Mouse (Mus musculus): Measurements from ENCODE around the gene Pde6b. TPM values are rescaled to one million over a fixed set of nuclear protein-coding genes. Genes with fewer than 3 reads are reported as not detected.

Gene Pde6b
- total and polyA plus RNA-seq, 2 experiments: not detected

DNA sequence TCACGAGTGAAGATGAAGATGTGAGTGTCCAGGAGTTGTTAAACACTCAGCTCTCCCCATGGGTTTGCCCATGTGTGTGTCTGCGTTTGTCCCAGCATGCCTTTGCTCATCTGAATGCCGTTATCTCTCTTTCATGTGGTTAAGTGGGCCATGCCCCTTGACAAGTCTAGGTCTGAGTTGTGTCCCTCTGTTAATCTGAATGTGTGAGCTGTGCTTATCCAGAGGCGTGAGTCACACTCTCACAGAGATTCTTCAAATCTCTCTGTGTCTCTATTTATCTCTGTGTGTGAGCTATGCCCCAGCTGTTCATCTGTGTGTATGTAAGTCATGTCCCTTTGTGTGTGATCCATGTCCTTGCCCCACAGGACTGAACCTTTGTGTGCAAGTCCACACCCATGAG lies 15.3 kb downstream of the Pde6b start:
- Histone ChIP-seq H3K27ac (replicated peaks; ENCODE audit: insufficient read depth, low read depth, low read length) (no peak overlapping the region), H3K4me3 (ENCODE audit: insufficient read depth, low read depth, low read length) (no peak overlapping the region), H3K79me2 (ENCODE audit: control insufficient read depth, insufficient read depth, low read length) (no peaks in the 10 kb centered on the region), H3K27me3 (ENCODE audit: control insufficient read depth, insufficient read depth, low read length) (no peaks in the 10 kb centered on the region), H3K36me3 (ENCODE audit: control insufficient read depth, insufficient read depth, low read length) (no peaks in the 10 kb centered on the region), H3K4me1 (ENCODE audit: control insufficient read depth, insufficient read depth, low read length) (no peaks in the 10 kb centered on the region), H3K9ac (ENCODE audit: low read depth, low read length) (no peak overlapping the region)
- DNase-seq (ENCODE audit: extremely low read depth, low read depth, low spot score): no peak
- no peak for TF ChIP-seq POLR2A (IDR thresholded peaks at IDR 0.05; ENCODE audit: extremely low read depth, insufficient read depth, low read length)
- no peak for TF ChIP-seq CTCF (IDR thresholded peaks at IDR 0.05; ENCODE audit: low read depth, low read length)
- 71% methylated on average over 4 of the region's 4 CpGs for WGBS

DNA sequence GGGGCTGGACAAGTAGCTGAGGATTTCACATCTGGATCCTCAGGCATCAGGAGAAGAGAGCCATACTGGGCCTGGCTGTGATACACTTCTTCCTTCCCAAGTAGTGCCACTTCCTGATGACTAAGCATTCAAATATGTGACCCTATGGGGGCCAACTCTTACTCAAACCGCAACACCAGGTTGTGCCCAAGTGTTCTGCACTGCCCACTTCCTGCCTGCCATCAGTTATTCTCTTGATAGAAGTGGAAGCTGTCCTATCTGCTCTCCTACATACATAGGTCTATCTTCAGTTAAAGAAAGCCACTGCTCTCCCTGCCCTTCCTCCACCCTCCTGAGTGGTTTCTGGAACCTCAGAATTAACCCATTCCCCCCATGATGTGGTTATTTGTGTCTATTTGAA lies 17.3 kb downstream of the Pde6b start:
- TF ChIP-seq POLR2A (IDR thresholded peaks at IDR 0.05; ENCODE audit: extremely low read depth, insufficient read depth, low read length) (no peak), CTCF (IDR thresholded peaks at IDR 0.05; ENCODE audit: low read depth, low read length) (no peak)
- Histone ChIP-seq H3K4me3 (ENCODE audit: insufficient read depth, low read depth, low read length) (no peak overlapping the region), H3K27me3 (ENCODE audit: control insufficient read depth, insufficient read depth, low read length) (no peaks in the 10 kb centered on the region), H3K9ac (ENCODE audit: low read depth, low read length) (no peak overlapping the region), H3K4me1 (ENCODE audit: control insufficient read depth, insufficient read depth, low read length) (no peaks in the 10 kb centered on the region), H3K79me2 (ENCODE audit: control insufficient read depth, insufficient read depth, low read length) (no peaks in the 10 kb centered on the region), H3K36me3 (ENCODE audit: control insufficient read depth, insufficient read depth, low read length) (no peaks in the 10 kb centered on the region), H3K27ac (replicated peaks; ENCODE audit: insufficient read depth, low read depth, low read length) (no peak overlapping the region)
- 59% methylated on average over 1 of the region's 1 CpGs for WGBS
- DNase-seq (ENCODE audit: extremely low read depth, low read depth, low spot score): no peak

DNA sequence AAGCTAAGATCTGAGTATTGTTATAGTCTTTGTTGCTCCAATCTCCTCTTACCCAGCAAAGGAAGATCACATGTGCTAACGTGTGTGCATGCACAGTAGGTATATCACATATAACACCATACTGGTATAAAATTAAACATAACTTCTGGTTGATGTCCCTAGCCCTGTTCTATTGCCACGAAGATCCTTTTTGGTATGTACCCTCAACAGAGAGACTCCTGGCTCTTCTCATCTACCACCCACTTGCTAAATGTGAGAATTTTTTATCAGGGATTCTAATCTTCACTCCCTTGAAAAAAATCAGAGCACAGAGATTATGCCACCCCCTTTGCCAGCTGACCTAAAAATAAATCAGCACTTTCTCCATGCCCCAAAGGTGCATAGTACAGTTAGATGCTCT lies 18.8 kb downstream of the Pde6b start:
- Histone ChIP-seq H3K4me3 (ENCODE audit: insufficient read depth, low read depth, low read length) (no peak overlapping the region), H3K79me2 (ENCODE audit: control insufficient read depth, insufficient read depth, low read length) (no peaks in the 10 kb centered on the region), H3K4me1 (ENCODE audit: control insufficient read depth, insufficient read depth, low read length) (no peaks in the 10 kb centered on the region), H3K9ac (ENCODE audit: low read depth, low read length) (no peak overlapping the region), H3K36me3 (ENCODE audit: control insufficient read depth, insufficient read depth, low read length) (no peaks in the 10 kb centered on the region), H3K27ac (replicated peaks; ENCODE audit: insufficient read depth, low read depth, low read length) (no peak overlapping the region), H3K27me3 (ENCODE audit: control insufficient read depth, insufficient read depth, low read length) (no peaks in the 10 kb centered on the region)
- WGBS: 71% methylated on average over 2 of the region's 2 CpGs
- no peak for DNase-seq (ENCODE audit: extremely low read depth, low read depth, low spot score)
- TF ChIP-seq CTCF (IDR thresholded peaks at IDR 0.05; ENCODE audit: low read depth, low read length) (no peak), POLR2A (IDR thresholded peaks at IDR 0.05; ENCODE audit: extremely low read depth, insufficient read depth, low read length) (no peak)

DNA sequence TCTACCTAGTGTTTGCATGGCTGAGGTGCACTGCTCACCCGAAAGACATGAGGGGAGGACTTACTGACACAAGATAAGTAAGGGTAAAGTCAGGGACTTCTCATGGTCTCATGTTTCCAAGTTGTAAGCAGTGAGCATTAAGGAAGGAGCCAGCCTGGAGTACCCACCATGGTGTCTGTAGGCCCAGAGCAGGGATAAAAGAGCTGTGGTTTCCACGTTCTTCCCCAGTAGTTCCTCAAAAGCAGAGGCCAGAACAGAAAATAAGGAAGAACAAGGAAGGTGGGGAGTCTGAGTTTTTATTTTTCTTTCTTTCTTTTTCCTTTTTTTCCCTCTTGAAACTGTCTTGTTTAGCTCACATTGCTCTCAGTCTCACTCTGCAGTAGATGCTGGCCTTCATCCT lies 26.5 kb downstream of the Pde6b start:
- no peak overlapping the region for H3K4me3 ChIP-seq (ENCODE audit: insufficient read depth, low read depth, low read length)
- TF ChIP-seq POLR2A (IDR thresholded peaks at IDR 0.05; ENCODE audit: extremely low read depth, insufficient read depth, low read length): no peak
- no peak for TF ChIP-seq CTCF (IDR thresholded peaks at IDR 0.05; ENCODE audit: low read depth, low read length)
- DNase-seq (ENCODE audit: extremely low read depth, low read depth, low spot score): no peak
- H3K9ac ChIP-seq (ENCODE audit: low read depth, low read length): no peak overlapping the region
- 81% methylated on average over 2 of the region's 2 CpGs for WGBS
- H3K79me2 ChIP-seq (ENCODE audit: control insufficient read depth, insufficient read depth, low read length): no peaks in the 10 kb centered on the region
- H3K27me3 ChIP-seq (ENCODE audit: control insufficient read depth, insufficient read depth, low read length): no peaks in the 10 kb centered on the region
- H3K36me3 ChIP-seq (ENCODE audit: control insufficient read depth, insufficient read depth, low read length): no peaks in the 10 kb centered on the region
- no peaks in the 10 kb centered on the region for H3K4me1 ChIP-seq (ENCODE audit: control insufficient read depth, insufficient read depth, low read length)
- H3K27ac ChIP-seq (replicated peaks; ENCODE audit: insufficient read depth, low read depth, low read length): no peak overlapping the region

DNA sequence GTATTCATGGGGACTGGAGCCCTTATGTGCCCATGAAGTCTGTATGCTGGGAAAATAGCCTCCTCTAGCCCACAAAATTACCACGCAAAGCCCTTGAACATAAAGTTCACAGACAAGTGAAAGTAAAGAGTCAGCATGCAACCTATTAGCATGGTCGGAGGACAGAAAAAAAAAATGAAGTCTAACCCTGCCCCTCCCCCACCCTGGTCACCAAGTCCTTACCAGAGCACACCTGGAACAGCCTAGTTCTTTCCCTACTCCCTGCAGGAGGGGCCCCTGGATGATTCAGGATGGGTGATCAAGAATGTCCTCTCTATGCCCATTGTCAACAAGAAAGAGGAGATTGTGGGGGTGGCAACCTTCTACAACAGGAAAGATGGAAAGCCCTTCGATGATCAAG lies 34.5 kb downstream of the Pde6b start:
- TF ChIP-seq POLR2A (IDR thresholded peaks at IDR 0.05; ENCODE audit: extremely low read depth, insufficient read depth, low read length) (no peak), CTCF (IDR thresholded peaks at IDR 0.05; ENCODE audit: low read depth, low read length) (no peak)
- WGBS: 81% methylated on average over 3 of the region's 3 CpGs
- no peaks in the 10 kb centered on the region for H3K36me3 ChIP-seq (ENCODE audit: control insufficient read depth, insufficient read depth, low read length)
- no peak for DNase-seq (ENCODE audit: extremely low read depth, low read depth, low spot score)
- no peaks in the 10 kb centered on the region for H3K27me3 ChIP-seq (ENCODE audit: control insufficient read depth, insufficient read depth, low read length)
- peaks cover 6% of the 10 kb centered on the region for H3K4me1 ChIP-seq (ENCODE audit: control insufficient read depth, insufficient read depth, low read length)
- no peak overlapping the region for H3K9ac ChIP-seq (ENCODE audit: low read depth, low read length)
- H3K27ac ChIP-seq (replicated peaks; ENCODE audit: insufficient read depth, low read depth, low read length): no peak overlapping the region
- no peak overlapping the region for H3K4me3 ChIP-seq (ENCODE audit: insufficient read depth, low read depth, low read length)
- no peaks in the 10 kb centered on the region for H3K79me2 ChIP-seq (ENCODE audit: control insufficient read depth, insufficient read depth, low read length)

DNA sequence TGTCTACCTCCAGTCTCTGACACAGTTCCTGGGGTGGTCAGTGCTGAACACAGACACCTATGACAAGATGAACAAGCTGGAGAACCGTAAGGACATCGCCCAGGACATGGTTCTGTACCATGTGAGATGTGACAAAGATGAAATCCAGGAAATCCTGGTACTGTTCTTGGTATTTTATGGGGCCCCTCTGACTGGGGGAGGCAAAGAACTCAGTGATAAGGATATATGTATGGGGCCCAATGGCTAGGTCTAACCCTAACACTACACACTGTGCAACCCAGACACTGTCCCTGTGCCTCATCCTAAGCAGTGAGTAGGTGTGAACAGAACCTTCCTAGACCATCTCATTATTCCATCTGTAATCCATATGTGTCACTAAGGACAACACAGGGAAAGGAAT lies 35.2 kb downstream of the Pde6b start:
- no peaks in the 10 kb centered on the region for H3K79me2 ChIP-seq (ENCODE audit: control insufficient read depth, insufficient read depth, low read length)
- TF ChIP-seq POLR2A (IDR thresholded peaks at IDR 0.05; ENCODE audit: extremely low read depth, insufficient read depth, low read length): no peak
- TF ChIP-seq CTCF (IDR thresholded peaks at IDR 0.05; ENCODE audit: low read depth, low read length): no peak
- H3K36me3 ChIP-seq (ENCODE audit: control insufficient read depth, insufficient read depth, low read length): no peaks in the 10 kb centered on the region
- H3K4me1 ChIP-seq (ENCODE audit: control insufficient read depth, insufficient read depth, low read length): peaks cover 6% of the 10 kb centered on the region
- H3K9ac ChIP-seq (ENCODE audit: low read depth, low read length): no peak overlapping the region
- H3K4me3 ChIP-seq (ENCODE audit: insufficient read depth, low read depth, low read length): no peak overlapping the region
- H3K27me3 ChIP-seq (ENCODE audit: control insufficient read depth, insufficient read depth, low read length): no peaks in the 10 kb centered on the region
- H3K27ac ChIP-seq (replicated peaks; ENCODE audit: insufficient read depth, low read depth, low read length): no peak overlapping the region
- no peak for DNase-seq (ENCODE audit: extremely low read depth, low read depth, low spot score)
- 87% methylated on average over 2 of the region's 2 CpGs for WGBS
